Mouse (Mus musculus) heart, embryonic 12.5 days (tissue): Measurements from ENCODE around the gene H2afv. TPM values are rescaled to one million over a fixed set of nuclear protein-coding genes. Genes with fewer than 3 reads are reported as not detected.
A peak's percentile ranks its signal among the peaks of the same experiment; 100 is the strongest.
"Not testable (repeated sequence)": the region's sequence is repeated elsewhere in the genome, so short reads cannot be mapped to it uniquely, and the experiment has no call there.

Experiments
- ATAC-seq: fragments of 200-750 bp; cut with Nextera tagmentation; 2 replicates; pipeline ENCODE4 v1.8.0; 2017; ENCODE audit warnings: moderate TSS enrichment, moderate library complexity; ENCODE audit not compliant: insufficient number of reproducible peaks, low FRiP score
- H3K27ac ChIP-seq: fragments of 300-500 bp; sonication (generic); 2 replicates; pipeline ENCODE4 v1.5.1; 2016; ENCODE audit warnings: mild to moderate bottlenecking, moderate library complexity; ENCODE audit not compliant: poor library complexity, severe bottlenecking
- H3K27me3 ChIP-seq: fragments of 300-500 bp; sonication (generic); replicated peaks from 2 replicates; pipeline ENCODE4 v1.6.1; 2016; ENCODE audit warnings: mild to moderate bottlenecking, moderate library complexity
- H3K36me3 ChIP-seq: fragments of 300-500 bp; sonication (generic); 2 replicates; pipeline ENCODE4 v1.6.1; 2016; ENCODE audit warnings: mild to moderate bottlenecking, moderate library complexity
- H3K4me1 ChIP-seq: fragments of 300-500 bp; sonication (generic); replicated peaks from 2 replicates; pipeline ENCODE4 v1.6.1; 2016; ENCODE audit warnings: mild to moderate bottlenecking
- H3K4me2 ChIP-seq: fragments of 300-500 bp; sonication (generic); 2 replicates; pipeline ENCODE4 v1.6.1; 2016; ENCODE audit warnings: mild to moderate bottlenecking, moderate library complexity
- H3K4me3 ChIP-seq: fragments of 300-500 bp; sonication (generic); 2 replicates; pipeline ENCODE4 v1.5.1; 2016; ENCODE audit warnings: mild to moderate bottlenecking
- H3K9ac ChIP-seq: fragments of 300-500 bp; sonication (generic); 2 replicates; pipeline ENCODE4 v1.6.1; 2016; ENCODE audit warnings: mild to moderate bottlenecking, moderate library complexity
- H3K9me3 ChIP-seq: fragments of 300-500 bp; sonication (generic); replicated peaks from 2 replicates; pipeline ENCODE4 v1.6.1; 2016; ENCODE audit warnings: mild to moderate bottlenecking, moderate library complexity
- WGBS: fragments of 180-500 bp; shearing (Covaris S2); methylation state at CpG from one replicate; pipeline ENCODE4 v1.1.7; 2016; 5-methylcytosine and 5-hydroxymethylcytosine counted together
- polyA plus RNA-seq: library from polyadenylated mRNA; unstranded; fragments of >200 nt; fragmentation: Nextera tagmentation; extraction: Ambion mirVana; gene quantifications from 2 replicates; pipeline ENCODE4 v1.2.1, GENCODE M21; 2016

H2afv gene
- polyA plus RNA-seq, 1 experiment from 2014 or later = 306 TPM

GRCm38 (mm10) chr11:6465122-6465521, 20.9 kb upstream of the H2afv start:
- Histone ChIP-seq H3K9me3 (no peaks in the 10 kb centered on the region), H3K9ac (no peak overlapping the region), H3K4me3 (no peak overlapping the region), H3K4me1 (peaks cover 5% of the 10 kb centered on the region; the same call in 1 of the 2 replicates), H3K27ac (no peak overlapping the region), H3K27me3 (no peaks in the 10 kb centered on the region), H3K36me3 (peaks cover 24% of the 10 kb centered on the region), H3K4me2 (no peak overlapping the region)
- ATAC-seq = no peak
- WGBS = 24% methylated on average over 4 of the region's 4 CpGs

- H3K27ac ChIP-seq = no peak overlapping the region
- no peak overlapping the region for H3K9ac ChIP-seq
- 81% methylated on average over 6 of the region's 6 CpGs for WGBS
- H3K4me2 ChIP-seq = no peak overlapping the region
- no peaks in the 10 kb centered on the region for H3K9me3 ChIP-seq
- H3K36me3 ChIP-seq = peaks cover 24% of the 10 kb centered on the region
- no peak for ATAC-seq
- H3K4me1 ChIP-seq = 0 out of 2 replicates have a peak, but pooled peaks cover 3% of the 10 kb centered on the region
- H3K4me3 ChIP-seq = no peak overlapping the region
- no peaks in the 10 kb centered on the region for H3K27me3 ChIP-seq
These were observed 19.1 kb upstream of the H2afv start for GRCm38 (mm10) chr11:6463159-6463837.

- Histone ChIP-seq H3K27ac (no peak overlapping the region), H3K4me1 (no peaks in the 10 kb centered on the region), H3K9me3 (no peaks in the 10 kb centered on the region), H3K4me3 (no peak overlapping the region), H3K9ac (no peak overlapping the region), H3K36me3 (no peaks in the 10 kb centered on the region), H3K4me2 (no peak overlapping the region), H3K27me3 (no peaks in the 10 kb centered on the region)
- WGBS = 72% methylated on average over 6 of the region's 6 CpGs
- ATAC-seq = no peak
These were observed 11.8 kb upstream of the H2afv start for GRCm38 (mm10) chr11:6456083-6456482.

- H3K4me2 ChIP-seq, H3K36me3 ChIP-seq, H3K4me1 ChIP-seq, H3K9me3 ChIP-seq, ATAC-seq, H3K9ac ChIP-seq, H3K27ac ChIP-seq, H3K4me3 ChIP-seq, H3K27me3 ChIP-seq: not testable (repeated sequence)
- WGBS = 91% methylated on average over 5 of the region's 5 CpGs
These were observed 3.9 kb upstream of the H2afv start for GRCm38 (mm10) chr11:6448155-6448554.

GRCm38 (mm10) chr11:6447493-6447892, 3.2 kb upstream of the H2afv start:
- ATAC-seq = no peak
- H3K27me3 ChIP-seq = no peaks in the 10 kb centered on the region
- no peak overlapping the region for H3K9ac ChIP-seq
- 55% methylated on average over 4 of the region's 4 CpGs for WGBS
- peak overlapping the region; percentile 31; the same call in 1 of the 2 replicates for H3K4me2 ChIP-seq
- H3K27ac ChIP-seq = no peak overlapping the region
- H3K36me3 ChIP-seq = no peaks in the 10 kb centered on the region
- H3K4me1 ChIP-seq = peaks cover 14% of the 10 kb centered on the region
- no peaks in the 10 kb centered on the region for H3K9me3 ChIP-seq
- no peak overlapping the region for H3K4me3 ChIP-seq

GRCm38 (mm10) chr11:6445951-6446350, 1.7 kb upstream of the H2afv start:
- H3K36me3 ChIP-seq = peaks cover 4% of the 10 kb centered on the region
- no peak overlapping the region for H3K4me2 ChIP-seq
- no peak overlapping the region for H3K27ac ChIP-seq
- H3K4me1 ChIP-seq = peaks cover 14% of the 10 kb centered on the region
- ATAC-seq = no peak
- no peak overlapping the region for H3K4me3 ChIP-seq
- WGBS = 85% methylated on average over 7 of the region's 7 CpGs
- H3K9ac ChIP-seq = no peak overlapping the region
- no peaks in the 10 kb centered on the region for H3K9me3 ChIP-seq
- H3K27me3 ChIP-seq = no peaks in the 10 kb centered on the region

- no peak overlapping the region for H3K4me2 ChIP-seq
- H3K27me3 ChIP-seq = no peaks in the 10 kb centered on the region
- peaks cover 14% of the 10 kb centered on the region for H3K4me1 ChIP-seq
- H3K4me3 ChIP-seq = no peak overlapping the region
- ATAC-seq = no peak
- no peak overlapping the region for H3K27ac ChIP-seq
- no peaks in the 10 kb centered on the region; the same call in 1 of the 2 replicates for H3K9me3 ChIP-seq
- H3K9ac ChIP-seq = no peak overlapping the region
- H3K36me3 ChIP-seq = peaks cover 5% of the 10 kb centered on the region
- 67% methylated on average over 4 of the region's 4 CpGs for WGBS
These were observed 1.2 kb upstream of the H2afv start for GRCm38 (mm10) chr11:6445441-6445840.

- Histone ChIP-seq H3K27ac (peak overlapping the region; percentile 92), H3K4me1 (peaks cover 14% of the 10 kb centered on the region), H3K9me3 (no peaks in the 10 kb centered on the region; the same call in 1 of the 2 replicates), H3K4me3 (peak overlapping the region; percentile 79), H3K4me2 (peak overlapping the region; percentile 76), H3K9ac (peak overlapping the region; percentile 87), H3K27me3 (no peaks in the 10 kb centered on the region), H3K36me3 (peaks cover 10% of the 10 kb centered on the region)
- no peak for ATAC-seq
- WGBS = under 1% methylated on average over 10 of the region's 10 CpGs
These were observed 541 bp downstream of the H2afv start for GRCm38 (mm10) chr11:6443727-6444076.

GRCm38 (mm10) chr11:6443102-6443501, 1.1 kb downstream of the H2afv start:
- H3K9ac ChIP-seq = peak overlapping the region; percentile 87
- H3K9me3 ChIP-seq = no peaks in the 10 kb centered on the region; the same call in 1 of the 2 replicates
- peaks cover 14% of the 10 kb centered on the region for H3K4me1 ChIP-seq
- peak overlapping the region; percentile 76 for H3K4me2 ChIP-seq
- H3K36me3 ChIP-seq = peaks cover 12% of the 10 kb centered on the region
- peak overlapping the region; percentile 79 for H3K4me3 ChIP-seq
- peak overlapping the region; percentile 92; the same call in 1 of the 2 replicates for H3K27ac ChIP-seq
- H3K27me3 ChIP-seq = no peaks in the 10 kb centered on the region
- WGBS = 45% methylated on average over 4 of the region's 4 CpGs
- ATAC-seq = no peak

GRCm38 (mm10) chr11:6442566-6442965, 1.7 kb downstream of the H2afv start:
- ATAC-seq = no peak
- Histone ChIP-seq H3K4me1 (peaks cover 12% of the 10 kb centered on the region), H3K4me3 (no peak overlapping the region), H3K4me2 (peak overlapping the region; percentile 76; the same call in 1 of the 2 replicates), H3K9ac (no peak overlapping the region), H3K9me3 (no peaks in the 10 kb centered on the region; the same call in 1 of the 2 replicates), H3K27me3 (no peaks in the 10 kb centered on the region), H3K36me3 (peaks cover 18% of the 10 kb centered on the region), H3K27ac (no peak overlapping the region)
- WGBS = 91% methylated on average over 4 of the region's 4 CpGs

- Histone ChIP-seq H3K27me3 (no peaks in the 10 kb centered on the region), H3K27ac (no peak overlapping the region), H3K4me1 (peaks cover 7% of the 10 kb centered on the region), H3K4me3 (no peak overlapping the region), H3K9ac (no peak overlapping the region), H3K4me2 (no peak overlapping the region), H3K36me3 (peaks cover 38% of the 10 kb centered on the region), H3K9me3 (no peaks in the 10 kb centered on the region; the same call in 1 of the 2 replicates)
- 90% methylated on average over 4 of the region's 4 CpGs for WGBS
- ATAC-seq = no peak
These were observed 4.1 kb downstream of the H2afv start for GRCm38 (mm10) chr11:6440171-6440570.

- no peaks in the 10 kb centered on the region; the same call in 1 of the 2 replicates for H3K9me3 ChIP-seq
- ATAC-seq = no peak
- no peaks in the 10 kb centered on the region for H3K27me3 ChIP-seq
- H3K9ac ChIP-seq = no peak overlapping the region
- H3K4me3 ChIP-seq = no peak overlapping the region
- peaks cover 59% of the 10 kb centered on the region for H3K36me3 ChIP-seq
- H3K4me2 ChIP-seq = no peak overlapping the region
- H3K27ac ChIP-seq = no peak overlapping the region
- 98% methylated on average over 2 of the region's 2 CpGs for whole genome bisulfite sequencing
- H3K4me1 ChIP-seq = 0 out of 2 replicates have a peak, but pooled peaks cover 1% of the 10 kb centered on the region
These were observed 6.6 kb downstream of the H2afv start for GRCm38 (mm10) chr11:6437667-6438066.
